Mouse (Mus musculus): ENCODE data around the gene Fam240a. TPM values are rescaled to one million over a fixed set of nuclear protein-coding genes. Genes with fewer than 3 reads are reported as not detected.

Fam240a gene
- polyA plus RNA-seq, 1 experiment from 2014 or later, result not detected

DNA sequence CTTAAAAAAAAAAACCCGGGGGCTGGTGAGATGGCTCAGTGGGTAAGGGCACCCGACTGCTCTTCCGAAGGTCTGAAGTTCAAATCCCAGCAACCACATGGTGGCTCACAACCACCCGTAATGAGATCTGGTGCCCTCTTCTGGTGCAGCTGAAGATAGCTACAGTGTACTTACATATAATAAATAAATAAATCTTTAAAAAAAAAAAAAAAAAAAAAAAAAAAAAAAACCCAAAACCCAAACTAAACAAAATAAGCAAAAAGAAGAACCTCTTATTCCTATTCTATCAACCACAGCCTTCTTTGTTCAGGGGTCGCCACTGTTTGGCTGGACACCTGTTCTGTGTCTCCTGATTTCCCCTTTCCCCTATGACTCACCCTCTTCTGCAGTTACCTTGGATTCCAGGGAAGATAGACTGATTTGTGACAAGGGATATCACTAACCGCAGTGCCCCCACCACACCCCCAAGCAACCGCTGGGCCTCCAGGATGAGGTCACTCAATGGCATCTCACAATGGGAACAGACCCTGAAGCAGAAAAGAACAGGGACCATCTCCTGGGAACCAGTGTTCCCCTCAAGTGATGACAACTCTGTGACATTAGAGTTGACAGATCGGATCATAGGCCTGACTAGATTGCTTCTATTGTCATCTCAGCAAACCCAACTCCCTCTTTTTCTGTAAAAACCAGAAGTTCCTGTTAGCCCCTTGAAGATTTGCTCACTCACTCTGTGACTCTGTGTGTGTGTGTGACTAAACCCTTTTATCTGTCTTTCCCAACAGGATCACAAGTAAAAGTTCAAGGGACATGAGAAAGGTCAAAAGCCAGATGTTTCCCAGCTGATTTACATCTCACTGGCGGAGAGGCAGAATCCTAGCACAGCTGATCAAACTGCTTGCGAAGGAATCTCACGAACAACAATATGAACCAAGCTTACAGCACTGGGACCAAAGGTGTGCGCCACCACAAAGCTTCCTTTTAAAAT is 21.1 kb upstream of the Fam240a start:
- 62% methylated on average over 12 of the region's 12 CpGs for WGBS
- no peak for ATAC-seq (ENCODE audit: insufficient number of reproducible peaks, insufficient read depth, low FRiP score, low TSS enrichment)
- Histone ChIP-seq H3K36me3 (no peaks in the 10 kb centered on the region), H3K4me1 (no peaks in the 10 kb centered on the region), H3K4me2 (replicated peaks) (no peak overlapping the region), H3K27me3 (no peaks in the 10 kb centered on the region), H3K9me3 (no peaks in the 10 kb centered on the region), H3K9ac (no peak overlapping the region), H3K4me3 (no peak overlapping the region), H3K27ac (no peak overlapping the region)

DNA sequence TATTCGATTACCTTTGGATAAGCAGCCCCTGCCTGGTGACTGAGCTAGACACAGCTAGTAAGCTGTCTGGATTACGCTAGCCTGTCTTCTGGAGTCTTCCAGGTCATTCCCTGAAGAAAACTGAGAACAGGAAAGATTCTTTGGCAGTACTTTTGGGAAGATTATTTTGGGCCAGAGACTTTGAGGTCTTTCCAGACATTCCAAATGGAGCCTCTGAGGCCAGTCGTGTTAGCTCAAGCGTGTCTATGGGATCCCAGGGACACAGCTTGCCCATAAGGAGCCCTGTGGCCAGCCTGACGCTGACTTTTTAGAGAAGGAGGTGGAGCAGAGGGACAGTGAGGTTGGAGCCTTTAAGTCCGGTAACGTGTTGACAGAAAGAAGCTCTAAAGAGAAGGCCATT is 19.3 kb upstream of the Fam240a start:
- no peaks in the 10 kb centered on the region for H3K4me1 ChIP-seq
- H3K9me3 ChIP-seq, result no peaks in the 10 kb centered on the region
- no peak overlapping the region for H3K4me3 ChIP-seq
- H3K4me2 ChIP-seq (replicated peaks), result no peak overlapping the region
- no peaks in the 10 kb centered on the region for H3K36me3 ChIP-seq
- ATAC-seq (ENCODE audit: insufficient number of reproducible peaks, insufficient read depth, low FRiP score, low TSS enrichment), result no peak
- 81% methylated on average over 7 of the region's 7 CpGs for WGBS
- H3K27me3 ChIP-seq, result no peaks in the 10 kb centered on the region
- H3K9ac ChIP-seq, result no peak overlapping the region
- H3K27ac ChIP-seq, result no peak overlapping the region

DNA sequence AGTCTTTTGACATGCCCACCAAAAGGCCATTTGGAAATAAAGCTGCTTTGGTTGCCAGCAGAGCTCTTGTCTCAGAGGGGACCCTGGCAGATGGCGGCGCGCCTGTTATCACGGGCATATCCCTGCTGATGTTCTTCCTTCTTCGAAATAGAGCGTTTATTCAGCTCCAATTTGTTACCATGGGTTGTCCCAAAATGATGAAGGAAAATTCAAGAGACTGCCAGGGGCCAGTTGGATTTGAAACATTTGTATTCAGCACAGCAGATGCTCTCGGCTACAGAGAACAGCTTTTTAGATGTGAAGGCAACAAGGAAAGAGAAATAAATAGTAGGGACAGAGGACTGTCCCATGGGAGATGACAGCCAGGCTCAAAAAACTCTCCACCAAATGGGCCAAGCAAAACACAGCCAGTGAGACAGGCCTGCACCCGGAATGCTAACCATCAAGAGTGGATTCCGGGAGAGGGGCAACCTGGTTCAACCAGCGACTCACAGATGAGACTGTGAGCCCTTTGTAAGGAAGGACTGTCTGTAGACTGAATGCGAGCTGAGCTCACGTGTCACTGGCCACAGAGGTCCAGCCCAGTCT is 17.3 kb upstream of the Fam240a start:
- no peaks in the 10 kb centered on the region for H3K36me3 ChIP-seq
- H3K9ac ChIP-seq, result no peak overlapping the region
- H3K27me3 ChIP-seq, result no peaks in the 10 kb centered on the region
- H3K4me2 ChIP-seq (replicated peaks), result no peak overlapping the region
- no peak for ATAC-seq (ENCODE audit: insufficient number of reproducible peaks, insufficient read depth, low FRiP score, low TSS enrichment)
- H3K9me3 ChIP-seq, result no peaks in the 10 kb centered on the region
- no peaks in the 10 kb centered on the region for H3K4me1 ChIP-seq
- WGBS, result 76% methylated on average over 12 of the region's 12 CpGs
- H3K4me3 ChIP-seq, result no peak overlapping the region
- no peak overlapping the region for H3K27ac ChIP-seq

DNA sequence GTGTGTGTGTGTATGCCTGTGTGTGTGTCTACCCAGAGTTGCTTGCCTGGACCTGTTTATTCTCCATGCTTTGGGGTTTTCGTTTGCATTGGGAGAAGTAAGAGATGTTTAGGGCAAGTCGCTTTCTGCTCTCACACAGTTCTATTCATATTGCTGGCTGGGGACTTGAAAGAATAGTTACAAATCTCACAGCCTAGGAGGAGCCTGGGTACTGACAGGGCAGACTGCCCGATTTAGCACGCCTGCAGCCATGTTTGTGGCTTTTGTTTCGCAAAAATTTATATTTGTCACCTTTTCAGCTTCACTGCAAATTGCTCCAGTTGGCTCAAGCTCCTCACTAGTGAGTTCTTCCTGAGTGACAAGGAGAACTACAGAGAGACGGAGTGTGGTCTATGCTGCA is 14.9 kb upstream of the Fam240a start:
- no peak overlapping the region for H3K27ac ChIP-seq

DNA sequence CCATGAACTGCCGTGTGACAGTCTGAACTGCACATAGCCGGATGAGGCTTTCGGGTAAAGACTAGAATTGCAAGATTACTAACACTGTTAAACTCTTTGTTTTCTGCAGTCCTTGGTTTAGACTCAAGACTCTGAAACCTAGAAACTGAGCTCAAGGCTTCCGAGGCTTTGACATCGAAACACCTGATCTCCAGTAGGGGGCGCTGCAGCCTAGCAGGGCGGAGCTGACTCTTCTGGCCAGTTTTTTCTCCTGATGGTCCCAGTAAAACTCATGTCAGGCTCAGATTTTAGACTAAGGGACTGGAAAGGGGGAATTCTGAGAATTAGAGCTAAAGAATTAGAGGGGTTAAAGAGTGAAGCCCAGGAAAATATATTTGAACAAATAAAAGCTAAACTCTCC is 6.1 kb upstream of the Fam240a start:
- 15% methylated on average over 7 of the region's 7 CpGs for WGBS
- no peaks in the 10 kb centered on the region for H3K36me3 ChIP-seq
- H3K9me3 ChIP-seq, result no peaks in the 10 kb centered on the region
- no peak overlapping the region for H3K4me2 ChIP-seq (replicated peaks)
- H3K27ac ChIP-seq, result no peak overlapping the region
- H3K4me3 ChIP-seq, result no peak overlapping the region
- no peaks in the 10 kb centered on the region for H3K4me1 ChIP-seq
- no peak overlapping the region for H3K9ac ChIP-seq
- no peaks in the 10 kb centered on the region for H3K27me3 ChIP-seq
- no peak for ATAC-seq (ENCODE audit: insufficient number of reproducible peaks, insufficient read depth, low FRiP score, low TSS enrichment)

More for the DNA sequence above, 14.9 kb upstream of the Fam240a start:
- Histone ChIP-seq H3K4me2 (replicated peaks) (no peak overlapping the region), H3K27me3 (no peaks in the 10 kb centered on the region), H3K9ac (no peak overlapping the region), H3K4me3 (no peak overlapping the region), H3K4me1 (no peaks in the 10 kb centered on the region), H3K36me3 (no peaks in the 10 kb centered on the region), H3K9me3 (no peaks in the 10 kb centered on the region)
- no peak for ATAC-seq (ENCODE audit: insufficient number of reproducible peaks, insufficient read depth, low FRiP score, low TSS enrichment)
- 75% methylated on average over 6 of the region's 6 CpGs for WGBS

DNA sequence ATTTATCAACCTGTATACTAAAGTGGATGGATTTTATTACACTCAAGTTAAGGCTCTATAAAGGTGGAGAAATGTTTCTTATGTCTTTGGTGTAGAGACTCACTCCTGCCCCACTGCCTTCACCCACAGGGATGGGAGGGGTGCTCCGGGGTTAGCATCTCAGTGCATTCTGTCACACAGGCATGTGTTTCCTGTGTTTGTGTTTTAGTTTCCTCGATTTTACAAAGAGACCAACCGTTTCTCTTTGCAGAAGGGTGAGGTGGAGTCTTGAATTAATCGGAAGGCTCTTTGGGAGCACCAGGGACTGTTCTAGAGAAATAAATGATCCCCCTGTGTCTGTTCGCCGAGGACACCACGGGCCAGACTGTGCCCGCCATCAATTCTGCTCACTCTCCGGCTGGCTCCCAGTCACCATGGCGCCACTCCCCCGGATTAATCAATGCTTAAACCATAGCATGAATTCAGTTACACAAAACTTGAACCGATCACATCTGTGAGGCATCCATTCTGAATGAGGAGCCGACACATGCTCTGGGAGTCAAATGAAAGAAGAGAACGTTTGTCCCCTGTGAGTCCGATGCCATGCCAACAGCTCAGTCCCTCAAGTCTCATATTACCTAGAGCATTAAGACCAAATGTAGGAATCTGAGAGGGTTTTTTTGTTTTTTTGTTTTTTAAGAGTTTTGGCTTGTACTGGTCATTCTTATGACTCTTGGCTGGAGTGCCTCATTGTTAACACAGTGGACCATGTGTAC is 4.2 kb upstream of the Fam240a start:
- no peak overlapping the region for H3K4me2 ChIP-seq (replicated peaks)
- no peaks in the 10 kb centered on the region for H3K27me3 ChIP-seq
- peak overlapping the region; percentile 20; the same call in 1 of the 2 replicates for H3K27ac ChIP-seq
- no peaks in the 10 kb centered on the region for H3K36me3 ChIP-seq
- no peak overlapping the region for H3K9ac ChIP-seq
- no peaks in the 10 kb centered on the region for H3K4me1 ChIP-seq
- WGBS, result 37% methylated on average over 15 of the region's 15 CpGs
- ATAC-seq (ENCODE audit: insufficient number of reproducible peaks, insufficient read depth, low FRiP score, low TSS enrichment), result no peak
- no peak overlapping the region for H3K4me3 ChIP-seq
- no peaks in the 10 kb centered on the region for H3K9me3 ChIP-seq

DNA sequence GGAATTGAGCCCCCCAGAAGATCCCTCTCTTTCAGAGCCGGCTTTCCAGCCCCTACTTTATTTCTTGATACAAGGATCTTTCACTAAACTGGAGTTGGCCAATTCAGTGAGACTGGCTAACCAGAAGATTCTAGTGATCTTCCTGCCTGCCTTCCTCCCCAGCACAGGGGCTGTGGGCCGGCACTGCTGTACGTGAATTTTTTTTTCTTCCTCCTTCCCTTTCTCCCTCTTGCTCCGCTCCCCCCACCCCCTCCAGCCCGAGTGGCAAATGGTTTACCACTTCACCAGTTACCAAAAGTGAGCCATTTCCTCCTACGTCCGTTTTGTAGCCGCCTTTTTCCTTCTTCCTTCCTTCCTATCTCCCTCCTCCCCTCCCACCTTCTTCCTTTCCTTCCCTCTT is 1.2 kb downstream of the Fam240a start:
- Histone ChIP-seq H3K27me3 (no peaks in the 10 kb centered on the region), H3K4me2 (replicated peaks) (no peak overlapping the region), H3K27ac (no peak overlapping the region), H3K4me1 (0 out of 2 replicates have a peak, but pooled peaks cover 4% of the 10 kb centered on the region), H3K4me3 (no peak overlapping the region), H3K9me3 (no peaks in the 10 kb centered on the region), H3K36me3 (no peaks in the 10 kb centered on the region), H3K9ac (no peak overlapping the region)
- 70% methylated on average over 8 of the region's 8 CpGs for WGBS
- ATAC-seq (ENCODE audit: insufficient number of reproducible peaks, insufficient read depth, low FRiP score, low TSS enrichment), result no peak

DNA sequence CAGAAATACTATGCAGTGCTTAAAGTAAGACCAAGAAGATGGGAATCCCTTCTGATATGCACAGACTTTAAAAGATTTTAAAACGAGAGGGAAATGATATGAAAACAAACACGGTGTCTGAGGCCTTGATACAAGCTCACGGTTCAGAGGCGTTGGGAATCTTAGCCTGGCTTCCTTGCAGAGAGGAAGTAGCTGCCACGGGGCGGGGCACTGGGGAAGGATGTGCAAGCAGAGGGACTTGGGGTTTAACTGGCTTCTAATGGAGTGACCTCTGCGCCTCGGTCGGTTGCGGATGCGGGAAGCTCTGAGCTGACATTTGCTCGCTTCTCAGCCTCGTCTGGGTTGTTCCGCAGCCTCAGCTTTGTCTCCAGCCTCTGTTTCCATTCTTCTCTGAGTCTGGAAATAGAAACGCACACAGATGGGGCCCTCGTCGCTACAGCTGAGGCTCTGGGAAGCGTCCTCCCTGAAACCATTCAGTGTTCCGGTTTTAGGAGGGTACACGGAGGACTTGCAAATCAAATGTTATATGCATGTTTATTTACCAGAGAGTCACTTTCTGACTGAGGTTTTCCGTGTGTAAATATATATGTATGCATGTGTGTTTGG is 1.9 kb downstream of the Fam240a start:
- WGBS, result 57% methylated on average over 21 of the region's 21 CpGs
- H3K9me3 ChIP-seq, result no peaks in the 10 kb centered on the region
- no peak for ATAC-seq (ENCODE audit: insufficient number of reproducible peaks, insufficient read depth, low FRiP score, low TSS enrichment)

DNA sequence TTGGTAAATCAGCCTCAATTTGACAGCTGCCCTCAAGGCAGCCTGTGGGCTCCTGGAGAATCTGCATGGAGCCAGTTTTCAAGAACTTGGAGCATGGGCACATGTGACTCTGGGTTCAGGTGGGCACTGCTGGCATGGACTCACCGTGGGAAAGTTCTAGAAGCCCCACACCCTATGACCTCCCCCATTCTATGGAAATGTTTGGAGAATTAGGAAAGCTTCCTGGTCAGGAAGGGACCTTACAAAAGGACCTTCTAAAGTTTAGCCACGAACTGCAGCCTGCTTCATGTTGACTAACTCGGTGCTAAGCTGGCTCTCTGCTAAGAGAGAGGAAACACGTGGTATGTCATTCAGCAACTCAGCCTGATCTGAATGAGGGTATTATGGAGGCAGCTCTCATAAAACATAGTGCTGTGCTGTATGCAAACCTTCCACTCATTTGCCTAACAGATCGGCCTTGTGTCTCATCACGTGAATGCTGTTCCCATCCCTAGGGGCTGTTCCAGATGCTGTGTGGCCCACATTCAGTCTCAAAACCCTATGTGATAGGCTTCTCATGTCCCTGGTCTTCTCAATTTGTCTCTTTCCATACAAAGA is 7.2 kb downstream of the Fam240a start:
- Histone ChIP-seq H3K4me1 (no peaks in the 10 kb centered on the region), H3K36me3 (no peaks in the 10 kb centered on the region), H3K4me2 (replicated peaks) (no peak overlapping the region), H3K27me3 (no peaks in the 10 kb centered on the region), H3K9ac (no peak overlapping the region), H3K9me3 (no peaks in the 10 kb centered on the region), H3K27ac (no peak overlapping the region), H3K4me3 (no peak overlapping the region)
- ATAC-seq (ENCODE audit: insufficient number of reproducible peaks, insufficient read depth, low FRiP score, low TSS enrichment), result no peak
- WGBS, result 75% methylated on average over 6 of the region's 6 CpGs

More for the DNA sequence above, 1.9 kb downstream of the Fam240a start:
- H3K4me1 ChIP-seq, result 0 out of 2 replicates have a peak, but pooled peaks cover 4% of the 10 kb centered on the region
- no peak overlapping the region for H3K27ac ChIP-seq
- no peak overlapping the region for H3K9ac ChIP-seq
- no peak overlapping the region for H3K4me3 ChIP-seq
- no peaks in the 10 kb centered on the region for H3K36me3 ChIP-seq
- no peaks in the 10 kb centered on the region for H3K27me3 ChIP-seq
- H3K4me2 ChIP-seq (replicated peaks), result no peak overlapping the region

DNA sequence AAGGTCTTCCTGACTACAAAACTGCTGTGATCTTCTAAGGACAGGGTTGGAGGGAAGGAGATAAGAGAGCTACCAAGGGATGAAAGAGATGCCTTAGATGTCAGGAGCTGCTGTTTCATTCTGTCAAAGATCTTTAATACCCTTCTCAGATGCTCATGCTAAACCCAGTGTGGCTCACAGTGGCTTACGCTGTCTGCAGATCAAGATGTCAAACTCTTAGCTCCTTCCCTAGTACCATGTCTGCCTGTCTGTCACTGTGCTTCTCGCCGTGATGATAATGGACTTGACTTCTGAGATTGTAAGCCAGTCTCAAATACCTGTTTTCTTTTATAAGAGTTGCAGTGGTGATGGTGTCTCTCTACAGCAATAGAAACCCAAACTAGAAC is 8.0 kb downstream of the Fam240a start:
- Histone ChIP-seq H3K4me3 (no peak overlapping the region), H3K36me3 (no peaks in the 10 kb centered on the region), H3K4me1 (no peaks in the 10 kb centered on the region), H3K9me3 (no peaks in the 10 kb centered on the region), H3K27me3 (no peaks in the 10 kb centered on the region), H3K9ac (no peak overlapping the region), H3K27ac (no peak overlapping the region), H3K4me2 (replicated peaks) (no peak overlapping the region)
- no peak for ATAC-seq (ENCODE audit: insufficient number of reproducible peaks, insufficient read depth, low FRiP score, low TSS enrichment)
- WGBS, result 88% methylated on average over 3 of the region's 3 CpGs

Measured in embryonic facial prominence, embryonic 12.5 days (tissue).